Mouse (Mus musculus) liver, embryonic 12.5 days (tissue): ENCODE measurements around the gene Cwc22. TPM values are rescaled to one million over a fixed set of nuclear protein-coding genes. Genes with fewer than 3 reads are reported as not detected.

Source experiments
- ATAC-seq: fragments of 200-750 bp; cut with Nextera tagmentation; 2 replicates; pipeline ENCODE4 v1.8.0; 2017; ENCODE audit warnings: moderate number of reproducible peaks, mild to moderate bottlenecking, moderate library complexity
- H3K27ac ChIP-seq: fragments of 300-500 bp; sonication (generic); 2 replicates; pipeline ENCODE4 v1.5.1; 2016; ENCODE audit warnings: mild to moderate bottlenecking
- H3K27me3 ChIP-seq: fragments of 300-500 bp; sonication (generic); replicated peaks from 2 replicates; pipeline ENCODE4 v1.6.1; 2016; ENCODE audit warnings: mild to moderate bottlenecking, moderate library complexity
- H3K36me3 ChIP-seq: fragments of 300-500 bp; sonication (generic); 2 replicates; pipeline ENCODE4 v1.6.1; 2016; ENCODE audit warnings: mild to moderate bottlenecking, moderate library complexity
- H3K4me1 ChIP-seq: fragments of 300-500 bp; sonication (generic); 2 replicates; pipeline ENCODE4 v1.6.1; 2016
- H3K4me2 ChIP-seq: fragments of 300-500 bp; sonication (generic); 2 replicates; pipeline ENCODE4 v1.6.1; 2016; ENCODE audit warnings: mild to moderate bottlenecking, moderate library complexity
- H3K4me3 ChIP-seq: fragments of 300-500 bp; sonication (generic); 2 replicates; pipeline ENCODE4 v1.5.1; 2016; ENCODE audit warnings: mild to moderate bottlenecking, moderate library complexity
- H3K9ac ChIP-seq: fragments of 300-500 bp; sonication (generic); 2 replicates; pipeline ENCODE4 v1.6.1; 2016; ENCODE audit warnings: mild to moderate bottlenecking, moderate library complexity
- H3K9me3 ChIP-seq: fragments of 300-500 bp; sonication (generic); replicated peaks from 2 replicates; pipeline ENCODE4 v1.6.1; 2016; ENCODE audit warnings: mild to moderate bottlenecking, moderate library complexity
- WGBS: fragments of 180-500 bp; shearing (Covaris S2); methylation state at CpG from one replicate; pipeline ENCODE4 v1.1.7; 2016; ENCODE audit not compliant: insufficient replicate concordance; 5-methylcytosine and 5-hydroxymethylcytosine counted together
- polyA plus RNA-seq: library from polyadenylated mRNA; unstranded; fragments of >200 nt; fragmentation: Nextera tagmentation; extraction: Ambion mirVana; gene quantifications from 2 replicates; pipeline ENCODE4 v1.2.1, GENCODE M21; 2016

The Cwc22 gene
- polyA plus RNA-seq, 1 experiment from 2014 or later = 26.8 TPM

- Histone ChIP-seq H3K27ac (no peak overlapping the region), H3K9ac (no peak overlapping the region), H3K9me3 (no peaks in the 10 kb centered on the region), H3K4me1 (peaks cover 19% of the 10 kb centered on the region), H3K36me3 (peaks cover 17% of the 10 kb centered on the region; the same call in 1 of the 2 replicates), H3K27me3 (no peaks in the 10 kb centered on the region), H3K4me2 (peak overlapping the region; percentile 81), H3K4me3 (no peak overlapping the region)
- 91% methylated on average over 5 of the region's 5 CpGs for WGBS
- no peak for ATAC-seq
These were observed 1.9 kb downstream of the Cwc22 start for GRCm38 (mm10) chr2:77944281-77944680.

DNA sequence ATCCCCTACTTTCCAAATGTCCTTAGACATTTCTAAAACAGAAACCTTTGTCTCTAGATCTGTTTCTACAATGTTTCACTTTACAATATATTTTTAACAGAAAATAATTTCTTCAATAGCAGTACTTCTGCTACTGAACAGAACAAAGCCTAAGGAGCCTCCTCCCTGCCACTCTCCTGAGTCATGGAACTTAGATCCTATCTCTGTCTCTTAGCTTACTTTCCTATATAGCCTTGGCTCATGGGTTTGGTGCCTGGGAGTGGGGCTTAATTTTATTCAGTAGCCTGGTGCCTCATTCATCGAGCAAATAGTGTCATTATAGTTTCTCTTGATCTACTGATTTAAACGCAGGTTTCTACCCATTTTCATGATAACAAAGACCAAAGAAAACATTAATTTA, 4.2 kb downstream of the Cwc22 start:
- no peak for ATAC-seq
- H3K27me3 ChIP-seq = no peaks in the 10 kb centered on the region
- no peak overlapping the region for H3K9ac ChIP-seq
- H3K4me1 ChIP-seq = peaks cover 19% of the 10 kb centered on the region
- no peak overlapping the region for H3K4me2 ChIP-seq
- H3K9me3 ChIP-seq = no peaks in the 10 kb centered on the region
- no peak overlapping the region for H3K4me3 ChIP-seq
- H3K27ac ChIP-seq = no peak overlapping the region
- peaks cover 30% of the 10 kb centered on the region for H3K36me3 ChIP-seq
- 71% methylated on average over 2 of the region's 2 CpGs for WGBS

GRCm38 (mm10) chr2:77938317-77938716, 7.9 kb downstream of the Cwc22 start:
- Histone ChIP-seq H3K27me3 (no peaks in the 10 kb centered on the region), H3K4me3 (no peak overlapping the region), H3K9ac (no peak overlapping the region), H3K9me3 (no peaks in the 10 kb centered on the region), H3K4me2 (no peak overlapping the region), H3K27ac (no peak overlapping the region), H3K36me3 (peaks cover 61% of the 10 kb centered on the region), H3K4me1 (no peaks in the 10 kb centered on the region; the same call in 1 of the 2 replicates)
- ATAC-seq = no peak
- WGBS = 80% methylated on average over 4 of the region's 4 CpGs

GRCm38 (mm10) chr2:77937818-77938217, 8.4 kb downstream of the Cwc22 start:
- no peak for ATAC-seq
- H3K36me3 ChIP-seq = peaks cover 66% of the 10 kb centered on the region
- H3K4me3 ChIP-seq = no peak overlapping the region
- WGBS = 90% methylated on average over 3 of the region's 3 CpGs
- H3K9me3 ChIP-seq = no peaks in the 10 kb centered on the region
- H3K27ac ChIP-seq = no peak overlapping the region
- no peak overlapping the region for H3K4me2 ChIP-seq
- no peaks in the 10 kb centered on the region for H3K27me3 ChIP-seq
- no peak overlapping the region for H3K9ac ChIP-seq
- no peaks in the 10 kb centered on the region; the same call in 1 of the 2 replicates for H3K4me1 ChIP-seq

DNA sequence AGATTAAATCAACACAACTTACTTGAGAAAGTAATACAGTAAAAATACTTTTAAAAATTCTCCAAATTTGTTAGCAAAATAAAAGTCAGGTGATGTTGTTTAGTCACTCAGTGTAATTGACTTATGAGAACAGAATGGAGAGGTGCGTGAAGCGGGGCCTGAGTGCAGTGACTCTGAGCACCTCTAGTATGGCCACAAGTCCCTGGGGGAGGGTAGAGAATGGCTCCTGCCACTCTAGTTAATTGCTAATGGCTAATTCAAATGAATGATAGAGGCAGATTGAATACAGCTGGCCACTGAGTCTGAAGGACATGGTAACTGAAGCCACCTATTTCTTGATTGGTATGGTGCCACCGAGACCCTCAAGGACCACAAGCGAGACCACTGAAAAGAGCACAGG, 12.0 kb downstream of the Cwc22 start:
- no peak overlapping the region for H3K4me3 ChIP-seq
- H3K36me3 ChIP-seq = peaks cover 85% of the 10 kb centered on the region
- no peaks in the 10 kb centered on the region for H3K9me3 ChIP-seq
- ATAC-seq = no peak
- 88% methylated on average over 4 of the region's 4 CpGs for WGBS
- H3K9ac ChIP-seq = no peak overlapping the region
- no peak overlapping the region for H3K27ac ChIP-seq
- H3K4me2 ChIP-seq = no peak overlapping the region
- H3K27me3 ChIP-seq = no peaks in the 10 kb centered on the region
- no peaks in the 10 kb centered on the region for H3K4me1 ChIP-seq

DNA sequence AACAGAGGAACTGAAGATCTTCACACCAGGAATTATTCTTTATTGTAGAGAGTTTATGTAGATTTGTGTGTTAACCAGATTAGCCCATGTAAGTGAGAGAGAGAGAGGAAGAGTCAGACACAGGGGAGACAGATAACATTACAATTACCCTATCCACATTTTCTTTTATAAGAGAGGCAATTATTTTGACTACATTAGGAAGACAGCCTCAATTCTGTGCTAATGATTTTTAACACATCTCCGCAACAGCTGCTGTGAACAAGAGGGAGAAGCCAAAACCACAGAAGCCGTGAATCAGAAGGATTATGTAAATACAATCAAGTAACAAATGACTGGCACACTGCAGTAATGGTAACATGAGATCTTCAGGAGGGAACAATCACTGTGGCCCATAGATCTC, 12.5 kb downstream of the Cwc22 start:
- no peak for ATAC-seq

GRCm38 (mm10) chr2:77931958-77932357, 14.2 kb downstream of the Cwc22 start:
- no peaks in the 10 kb centered on the region for H3K27me3 ChIP-seq
- H3K9ac ChIP-seq = no peak overlapping the region
- H3K4me3 ChIP-seq = no peak overlapping the region
- no peak overlapping the region for H3K4me2 ChIP-seq
- H3K9me3 ChIP-seq = no peaks in the 10 kb centered on the region
- 81% methylated on average over 1 of the region's 1 CpGs for WGBS
- no peak for ATAC-seq
- H3K36me3 ChIP-seq = peaks cover 95% of the 10 kb centered on the region
- H3K27ac ChIP-seq = no peak overlapping the region
- no peaks in the 10 kb centered on the region for H3K4me1 ChIP-seq

More for the DNA sequence above, 12.5 kb downstream of the Cwc22 start:
- no peaks in the 10 kb centered on the region for H3K9me3 ChIP-seq
- H3K4me1 ChIP-seq = no peaks in the 10 kb centered on the region
- H3K27ac ChIP-seq = no peak overlapping the region
- peaks cover 86% of the 10 kb centered on the region for H3K36me3 ChIP-seq
- H3K9ac ChIP-seq = no peak overlapping the region
- no peak overlapping the region for H3K4me3 ChIP-seq
- H3K27me3 ChIP-seq = no peaks in the 10 kb centered on the region
- no peak overlapping the region for H3K4me2 ChIP-seq
- 85% methylated on average over 2 of the region's 2 CpGs for WGBS

DNA sequence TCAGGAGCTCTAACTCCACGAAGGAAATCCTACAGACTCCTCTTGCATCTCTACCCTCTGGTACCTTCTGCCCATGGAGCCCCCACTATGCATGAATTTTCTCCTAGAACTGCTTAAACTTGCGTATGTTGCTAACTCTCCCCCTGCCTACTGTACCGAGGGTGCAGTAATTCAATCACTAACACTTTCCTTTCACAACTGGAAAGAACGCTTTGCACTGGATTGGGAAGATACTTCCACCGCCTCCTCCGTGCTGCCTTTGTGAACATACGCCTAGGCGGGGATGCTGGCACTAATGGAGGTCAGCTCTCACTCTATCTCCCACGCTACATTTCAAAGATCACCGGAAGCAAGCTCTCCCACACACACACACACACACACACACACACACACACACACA, 17.8 kb downstream of the Cwc22 start:
- Histone ChIP-seq H3K36me3 (peaks cover 88% of the 10 kb centered on the region), H3K4me3 (no peak overlapping the region), H3K9ac (no peak overlapping the region), H3K4me2 (no peak overlapping the region), H3K9me3 (no peaks in the 10 kb centered on the region), H3K4me1 (no peaks in the 10 kb centered on the region), H3K27me3 (no peaks in the 10 kb centered on the region), H3K27ac (no peak overlapping the region)
- ATAC-seq = no peak
- WGBS = 89% methylated on average over 10 of the region's 10 CpGs

DNA sequence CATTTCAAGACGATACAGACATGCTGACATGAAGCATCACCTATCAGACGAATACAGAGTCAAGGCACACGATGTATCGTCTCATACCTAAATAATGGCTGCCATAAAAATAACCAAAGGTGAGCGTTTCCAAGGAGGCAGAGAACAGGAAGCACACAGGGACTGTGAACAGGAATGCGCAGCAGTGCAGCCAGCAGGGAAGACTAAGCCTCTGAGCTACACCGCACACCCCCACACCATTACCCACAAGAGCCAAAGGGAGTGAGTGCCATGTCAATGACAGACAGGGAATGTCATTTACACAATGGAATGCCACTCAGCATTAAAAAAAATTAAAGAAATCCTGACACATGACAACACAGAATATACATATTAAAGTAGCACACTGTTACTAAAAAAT, 19.7 kb downstream of the Cwc22 start:
- Histone ChIP-seq H3K4me2 (no peak overlapping the region), H3K4me3 (no peak overlapping the region), H3K9me3 (no peaks in the 10 kb centered on the region), H3K9ac (no peak overlapping the region), H3K4me1 (no peaks in the 10 kb centered on the region), H3K36me3 (peaks cover 78% of the 10 kb centered on the region), H3K27ac (no peak overlapping the region), H3K27me3 (no peaks in the 10 kb centered on the region)
- 87% methylated on average over 7 of the region's 7 CpGs for WGBS
- no peak for ATAC-seq

DNA sequence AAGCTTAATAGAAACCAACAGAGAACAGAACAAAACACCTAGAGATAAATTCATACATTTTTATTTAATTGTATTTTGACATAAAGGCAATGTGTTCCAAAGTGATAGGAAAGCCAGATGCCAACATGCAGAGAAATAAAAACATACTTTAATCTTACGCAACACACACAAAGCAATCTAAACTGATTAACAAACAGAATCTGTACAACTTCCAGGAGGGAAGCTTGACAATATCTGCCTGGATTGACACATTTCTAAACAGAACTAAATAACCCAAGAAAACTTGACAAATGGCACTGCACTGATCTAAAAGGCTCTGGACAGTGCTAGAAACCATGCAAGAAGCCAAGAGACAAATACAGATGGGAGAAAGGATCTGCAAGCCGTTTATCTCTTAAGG, 20.2 kb downstream of the Cwc22 start:
- Histone ChIP-seq H3K27me3 (no peaks in the 10 kb centered on the region), H3K9ac (no peak overlapping the region), H3K36me3 (peaks cover 77% of the 10 kb centered on the region), H3K4me2 (no peak overlapping the region), H3K4me1 (no peaks in the 10 kb centered on the region), H3K27ac (no peak overlapping the region), H3K9me3 (no peaks in the 10 kb centered on the region), H3K4me3 (no peak overlapping the region)
- ATAC-seq = no peak
- WGBS = 88% methylated on average over 2 of the region's 2 CpGs

- Histone ChIP-seq H3K9ac (no peak overlapping the region), H3K27ac (no peak overlapping the region), H3K36me3 (peaks cover 77% of the 10 kb centered on the region), H3K9me3 (no peaks in the 10 kb centered on the region), H3K4me1 (no peaks in the 10 kb centered on the region), H3K4me3 (no peak overlapping the region), H3K27me3 (no peaks in the 10 kb centered on the region), H3K4me2 (no peak overlapping the region)
- ATAC-seq = no peak
- WGBS = 77% methylated on average over 7 of the region's 7 CpGs
These were observed 20.8 kb downstream of the Cwc22 start for GRCm38 (mm10) chr2:77925187-77925924.

DNA sequence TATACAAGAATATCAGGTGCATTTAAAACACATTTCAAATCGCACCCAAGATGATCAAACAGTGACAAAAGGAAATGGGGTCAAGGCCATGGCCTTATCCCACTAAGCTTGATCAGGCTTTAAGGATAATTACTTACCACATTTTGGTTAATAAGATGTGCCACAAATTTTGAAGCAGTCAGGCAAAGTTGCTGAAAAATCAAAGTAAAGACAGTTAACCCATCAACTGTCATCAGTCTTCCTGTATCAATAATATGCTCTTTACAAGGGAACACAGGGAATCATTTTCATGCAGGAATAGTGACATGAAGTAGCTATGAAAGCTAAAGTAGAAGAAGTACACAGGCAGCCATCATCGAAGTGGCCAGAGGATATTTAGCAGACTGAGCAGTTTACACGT, 22.2 kb downstream of the Cwc22 start:
- Histone ChIP-seq H3K9ac (no peak overlapping the region), H3K27me3 (no peaks in the 10 kb centered on the region), H3K4me1 (no peaks in the 10 kb centered on the region), H3K4me2 (no peak overlapping the region), H3K36me3 (peaks cover 73% of the 10 kb centered on the region), H3K4me3 (no peak overlapping the region), H3K27ac (no peak overlapping the region), H3K9me3 (no peaks in the 10 kb centered on the region)
- 86% methylated on average over 3 of the region's 3 CpGs for WGBS
- ATAC-seq = no peak

DNA sequence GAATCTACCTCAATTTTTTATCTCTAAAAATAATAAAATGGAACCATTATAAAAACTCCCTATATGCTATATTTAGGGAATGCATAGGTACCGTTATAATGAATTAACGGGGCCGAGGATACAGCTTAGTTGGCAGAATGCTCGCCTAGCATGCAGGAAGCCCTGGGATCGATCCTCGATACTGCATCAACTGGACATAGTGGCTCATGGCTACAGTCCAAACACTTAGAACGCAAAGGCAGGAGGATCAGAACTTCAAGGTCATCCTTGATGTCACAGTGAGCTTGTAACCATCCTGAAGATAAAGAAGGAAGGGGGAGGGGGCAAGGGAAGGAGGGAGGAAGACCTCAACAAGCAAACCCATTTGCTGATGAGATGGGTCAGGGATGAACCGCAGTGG, 23.0 kb downstream of the Cwc22 start:
- H3K4me2 ChIP-seq = no peak overlapping the region
- peaks cover 73% of the 10 kb centered on the region for H3K36me3 ChIP-seq
- no peak for ATAC-seq
- no peak overlapping the region for H3K4me3 ChIP-seq
- 88% methylated on average over 8 of the region's 8 CpGs for WGBS
- H3K4me1 ChIP-seq = no peaks in the 10 kb centered on the region
- H3K27me3 ChIP-seq = no peaks in the 10 kb centered on the region
- H3K9ac ChIP-seq = no peak overlapping the region
- no peak overlapping the region for H3K27ac ChIP-seq
- no peaks in the 10 kb centered on the region for H3K9me3 ChIP-seq
